Mouse (Mus musculus): Measurements from ENCODE around the gene Myo18a. TPM values are rescaled to one million over a fixed set of nuclear protein-coding genes. Genes with fewer than 3 reads are reported as not detected.
A peak's percentile ranks its signal among the peaks of the same experiment; 100 is the strongest.

Gene Myo18a
- polyA plus RNA-seq, 1 experiment from 2014 or later = 30.0 TPM

- no peaks in the 10 kb centered on the region for H3K4me1 ChIP-seq (ENCODE audit: control insufficient read depth, insufficient read depth, low read length)
- no peak overlapping the region for H3K9ac ChIP-seq (ENCODE audit: low read length)
- H3K4me2 ChIP-seq (ENCODE audit: low read length) = no peak overlapping the region
- H3K9me3 ChIP-seq (replicated peaks; ENCODE audit: control insufficient read depth, low read length) = no peaks in the 10 kb centered on the region
- ATAC-seq (no peak), DNase-seq (ENCODE audit: low spot score) (peak; percentile 62)
- H3K36me3 ChIP-seq (ENCODE audit: control insufficient read depth, insufficient read depth, low read length) = peaks cover 32% of the 10 kb centered on the region
- H3K27me3 ChIP-seq (replicated peaks; ENCODE audit: control insufficient read depth, insufficient read depth, low read length) = no peaks in the 10 kb centered on the region
- no peak overlapping the region for H3K4me3 ChIP-seq (ENCODE audit: low read depth, low read length)
- WGBS = 25% methylated on average over 3 of the region's 3 CpGs
- H3K27ac ChIP-seq (ENCODE audit: low read depth, low read length) = no peak overlapping the region
These were observed 53.0 kb downstream of the Myo18a start for GRCm38 (mm10) chr11:77816003-77816402.

- ATAC-seq (no peak), DNase-seq (ENCODE audit: low spot score) (peak; percentile 60)
- peaks cover 61% of the 10 kb centered on the region for H3K36me3 ChIP-seq (ENCODE audit: control insufficient read depth, insufficient read depth, low read length)
- H3K4me1 ChIP-seq (ENCODE audit: control insufficient read depth, insufficient read depth, low read length) = peaks cover 8% of the 10 kb centered on the region; the same call in 1 of the 2 replicates
- whole genome bisulfite sequencing = 11% methylated on average over 8 of the region's 8 CpGs
- H3K9me3 ChIP-seq (replicated peaks; ENCODE audit: control insufficient read depth, low read length) = no peaks in the 10 kb centered on the region
- H3K27me3 ChIP-seq (replicated peaks; ENCODE audit: control insufficient read depth, insufficient read depth, low read length) = no peaks in the 10 kb centered on the region
- H3K4me3 ChIP-seq (ENCODE audit: low read depth, low read length) = no peak overlapping the region
- H3K4me2 ChIP-seq (ENCODE audit: low read length) = no peak overlapping the region
- H3K27ac ChIP-seq (ENCODE audit: low read depth, low read length) = no peak overlapping the region
- no peak overlapping the region for H3K9ac ChIP-seq (ENCODE audit: low read length)
These were observed 58.6 kb downstream of the Myo18a start for GRCm38 (mm10) chr11:77821648-77822047.

- H3K27ac ChIP-seq (ENCODE audit: low read depth, low read length) = no peak overlapping the region
- 15% methylated on average over 7 of the region's 7 CpGs for WGBS
- H3K9ac ChIP-seq (ENCODE audit: low read length) = no peak overlapping the region
- no peak overlapping the region for H3K4me2 ChIP-seq (ENCODE audit: low read length)
- no peak overlapping the region for H3K4me3 ChIP-seq (ENCODE audit: low read depth, low read length)
- no peaks in the 10 kb centered on the region for H3K27me3 ChIP-seq (replicated peaks; ENCODE audit: control insufficient read depth, insufficient read depth, low read length)
- H3K9me3 ChIP-seq (replicated peaks; ENCODE audit: control insufficient read depth, low read length) = no peaks in the 10 kb centered on the region
- peaks cover 13% of the 10 kb centered on the region for H3K4me1 ChIP-seq (ENCODE audit: control insufficient read depth, insufficient read depth, low read length)
- ATAC-seq = no peak
- peaks cover 62% of the 10 kb centered on the region for H3K36me3 ChIP-seq (ENCODE audit: control insufficient read depth, insufficient read depth, low read length)
- DNase-seq (ENCODE audit: low spot score) = peak; percentile 79
These were observed 59.7 kb downstream of the Myo18a start for GRCm38 (mm10) chr11:77822781-77823180.

- peak; percentile 40; the same call in 1 of the 2 replicates for ATAC-seq
- H3K36me3 ChIP-seq (ENCODE audit: control insufficient read depth, insufficient read depth, low read length) = peaks cover 59% of the 10 kb centered on the region
- H3K4me2 ChIP-seq (ENCODE audit: low read length) = no peak overlapping the region
- DNase-seq (ENCODE audit: low spot score) = peak; percentile 87
- H3K4me1 ChIP-seq (ENCODE audit: control insufficient read depth, insufficient read depth, low read length) = peaks cover 31% of the 10 kb centered on the region
- WGBS = 0% methylated on average over 5 of the region's 5 CpGs
- H3K9me3 ChIP-seq (replicated peaks; ENCODE audit: control insufficient read depth, low read length) = no peaks in the 10 kb centered on the region
- no peaks in the 10 kb centered on the region for H3K27me3 ChIP-seq (replicated peaks; ENCODE audit: control insufficient read depth, insufficient read depth, low read length)
- no peak overlapping the region for H3K4me3 ChIP-seq (ENCODE audit: low read depth, low read length)
- peak overlapping the region; percentile 52; the same call in 1 of the 2 replicates for H3K27ac ChIP-seq (ENCODE audit: low read depth, low read length)
- no peak overlapping the region for H3K9ac ChIP-seq (ENCODE audit: low read length)
These were observed 62.8 kb downstream of the Myo18a start for GRCm38 (mm10) chr11:77825853-77826252.

GRCm38 (mm10) chr11:77826311-77826710, 63.3 kb downstream of the Myo18a start:
- DNase-seq (ENCODE audit: low spot score) = peak; percentile 55
- no peaks in the 10 kb centered on the region for H3K9me3 ChIP-seq (replicated peaks; ENCODE audit: control insufficient read depth, low read length)

GRCm38 (mm10) chr11:77827241-77827995, 64.4 kb downstream of the Myo18a start:
- DNase-seq (ENCODE audit: low spot score) (peak; percentile 91), ATAC-seq (peak; percentile 65)
- Histone ChIP-seq H3K27me3 (replicated peaks; ENCODE audit: control insufficient read depth, insufficient read depth, low read length) (no peaks in the 10 kb centered on the region), H3K4me3 (ENCODE audit: low read depth, low read length) (no peak overlapping the region), H3K4me2 (ENCODE audit: low read length) (no peak overlapping the region), H3K9me3 (replicated peaks; ENCODE audit: control insufficient read depth, low read length) (no peaks in the 10 kb centered on the region), H3K9ac (ENCODE audit: low read length) (peak overlapping the region; percentile 33; the same call in 1 of the 2 replicates), H3K4me1 (ENCODE audit: control insufficient read depth, insufficient read depth, low read length) (peaks cover 35% of the 10 kb centered on the region), H3K27ac (ENCODE audit: low read depth, low read length) (no peak overlapping the region), H3K36me3 (ENCODE audit: control insufficient read depth, insufficient read depth, low read length) (peaks cover 57% of the 10 kb centered on the region)
- WGBS = 52% methylated on average over 18 of the region's 18 CpGs

More at GRCm38 (mm10) chr11:77826311-77826710, 63.3 kb downstream of the Myo18a start:
- no peaks in the 10 kb centered on the region for H3K27me3 ChIP-seq (replicated peaks; ENCODE audit: control insufficient read depth, insufficient read depth, low read length)
- H3K4me3 ChIP-seq (ENCODE audit: low read depth, low read length) = no peak overlapping the region
- peaks cover 54% of the 10 kb centered on the region for H3K36me3 ChIP-seq (ENCODE audit: control insufficient read depth, insufficient read depth, low read length)
- H3K27ac ChIP-seq (ENCODE audit: low read depth, low read length) = peak overlapping the region; percentile 52; the same call in 1 of the 2 replicates
- H3K9ac ChIP-seq (ENCODE audit: low read length) = no peak overlapping the region
- WGBS = 30% methylated on average over 3 of the region's 3 CpGs
- H3K4me2 ChIP-seq (ENCODE audit: low read length) = no peak overlapping the region
- ATAC-seq = no peak
- peaks cover 35% of the 10 kb centered on the region for H3K4me1 ChIP-seq (ENCODE audit: control insufficient read depth, insufficient read depth, low read length)

GRCm38 (mm10) chr11:77828163-77828562, 65.1 kb downstream of the Myo18a start:
- H3K36me3 ChIP-seq (ENCODE audit: control insufficient read depth, insufficient read depth, low read length) = peaks cover 61% of the 10 kb centered on the region
- no peak overlapping the region for H3K4me3 ChIP-seq (ENCODE audit: low read depth, low read length)
- ATAC-seq (no peak), DNase-seq (ENCODE audit: low spot score) (no peak)
- no peak overlapping the region for H3K27ac ChIP-seq (ENCODE audit: low read depth, low read length)
- H3K9me3 ChIP-seq (replicated peaks; ENCODE audit: control insufficient read depth, low read length) = no peaks in the 10 kb centered on the region
- no peak overlapping the region for H3K4me2 ChIP-seq (ENCODE audit: low read length)
- H3K9ac ChIP-seq (ENCODE audit: low read length) = no peak overlapping the region
- H3K4me1 ChIP-seq (ENCODE audit: control insufficient read depth, insufficient read depth, low read length) = peaks cover 35% of the 10 kb centered on the region
- WGBS = 88% methylated on average over 5 of the region's 5 CpGs
- no peaks in the 10 kb centered on the region for H3K27me3 ChIP-seq (replicated peaks; ENCODE audit: control insufficient read depth, insufficient read depth, low read length)

- Histone ChIP-seq H3K9me3 (replicated peaks; ENCODE audit: control insufficient read depth, low read length) (no peaks in the 10 kb centered on the region), H3K27me3 (replicated peaks; ENCODE audit: control insufficient read depth, insufficient read depth, low read length) (no peaks in the 10 kb centered on the region), H3K4me1 (ENCODE audit: control insufficient read depth, insufficient read depth, low read length) (peaks cover 35% of the 10 kb centered on the region), H3K36me3 (ENCODE audit: control insufficient read depth, insufficient read depth, low read length) (peaks cover 57% of the 10 kb centered on the region), H3K9ac (ENCODE audit: low read length) (peak overlapping the region; percentile 45; the same call in 1 of the 2 replicates), H3K27ac (ENCODE audit: low read depth, low read length) (0 out of 2 replicates have a peak overlapping the region, but pooled peaks have one; percentile 22), H3K4me3 (ENCODE audit: low read depth, low read length) (no peak overlapping the region), H3K4me2 (ENCODE audit: low read length) (no peak overlapping the region)
- DNase-seq (ENCODE audit: low spot score) = no peak
- WGBS = 65% methylated on average over 23 of the region's 23 CpGs
- ATAC-seq = no peak
These were observed 66.2 kb downstream of the Myo18a start for GRCm38 (mm10) chr11:77829043-77829841.

Data from forebrain, embryonic 14.5 days (tissue).